Mouse (Mus musculus) adrenal gland, postnatal 36 days (tissue): Measurements from ENCODE around the gene Ccdc85c. TPM values are rescaled to one million over a fixed set of nuclear protein-coding genes. Genes with fewer than 3 reads are reported as not detected.

ENCODE experiments used
- DNase-seq, 2 experiments: peaks; one replicate each; pipeline ENCODE4 v3.0.0; 2021; ENCODE audit warnings: mixed read lengths in 1 of 2
- long read RNA-seq, 2 experiments: library from polyadenylated mRNA; stranded (forward); transcript quantifications; one replicate each; pipeline ENCODE4 v2.0.0; 2021; ENCODE audit warnings: borderline sequencing depth in 2 of 2
- total RNA-seq, 2 experiments: library from RNA; stranded (reverse); gene quantifications; 2 replicates each; pipeline ENCODE4 v1.2.3; 2021

The Ccdc85c gene
- total RNA-seq: 10 to 100 TPM; 21.6 to 28.8 TPM
- long read RNA-seq, experiment 1, full-length matches to known transcripts: 1 of 5 reads
- long read RNA-seq, experiment 1, partial matches to known transcripts: 0 of 5 reads
- long read RNA-seq, experiment 1, other reads (novel, unspliced or antisense): 4 of 5 reads
- long read RNA-seq, experiment 2, full-length matches to known transcripts: 3 of 3 reads
- long read RNA-seq, experiment 2, partial matches to known transcripts: 0 of 3 reads
- long read RNA-seq, experiment 2, other reads (novel, unspliced or antisense): 0 of 3 reads

DNA sequence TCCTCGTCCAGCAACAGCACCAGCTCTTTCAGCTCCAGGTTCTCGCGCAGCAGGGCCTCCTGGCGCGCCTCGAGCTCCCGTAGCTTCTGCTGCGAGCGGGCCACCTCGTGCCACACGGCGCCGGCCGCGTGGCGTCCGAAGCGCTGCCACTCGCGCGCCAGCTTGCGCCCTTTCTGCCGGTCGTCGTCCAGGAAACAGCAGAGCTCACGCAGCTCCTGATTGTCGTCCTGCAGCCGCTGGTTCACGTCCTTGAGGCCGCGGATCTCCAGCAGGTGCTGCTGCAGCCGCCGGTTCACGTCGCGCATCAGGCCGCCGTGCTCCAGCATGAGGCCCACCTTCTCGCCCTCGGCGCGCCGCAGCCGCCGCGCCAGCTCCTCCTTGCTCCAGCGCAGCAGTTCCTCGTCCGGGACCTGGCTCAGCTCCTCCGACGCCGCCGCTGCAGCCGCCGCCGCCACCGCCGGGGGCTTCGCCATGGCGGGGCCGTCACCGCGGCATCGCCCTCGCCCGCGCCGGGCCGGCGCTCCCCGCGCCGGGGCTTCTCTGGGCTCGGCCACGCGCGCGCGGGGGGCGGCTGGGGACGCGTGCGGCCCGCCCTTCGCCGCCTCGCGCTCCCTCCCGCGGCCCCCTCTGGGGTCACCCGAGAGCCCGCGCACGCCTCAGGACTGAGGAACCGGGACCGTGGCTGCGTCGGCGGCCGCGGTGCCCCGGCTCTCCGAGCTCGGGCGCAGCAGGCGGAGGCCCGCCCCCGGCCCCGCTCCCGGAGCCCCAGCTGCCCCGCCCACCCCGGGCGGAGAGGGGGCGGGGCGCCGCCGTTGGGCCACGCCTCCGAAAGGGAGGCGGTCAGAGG lies at the start of gene Ccdc85c:
Gene Ccdc85c, minus strand, starts transcription at position 765 of the 847 bp plus-strand sequence.
- DNase-seq: peak in 1 of 2 experiments; percentile 65

DNA sequence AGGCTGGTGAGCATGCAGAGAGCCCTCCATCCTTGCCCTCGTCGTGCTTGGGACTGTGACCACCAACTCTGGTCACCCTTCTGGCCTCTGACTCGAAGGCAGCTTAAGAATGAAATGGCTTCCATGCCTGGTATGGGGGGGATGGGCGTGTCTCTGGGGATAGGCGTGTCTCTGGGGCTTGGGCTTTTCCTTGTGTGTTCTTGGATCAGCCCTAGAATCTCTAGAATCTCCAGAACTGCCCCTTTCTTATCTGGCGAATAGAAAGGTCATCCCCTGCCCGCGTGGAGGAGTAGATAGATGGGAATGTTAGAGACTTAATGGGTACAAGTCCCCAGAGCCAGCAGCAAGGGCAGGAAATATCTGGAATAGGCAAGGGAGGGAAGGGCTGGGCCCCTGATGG lies 44.9 kb upstream of the Ccdc85c start:
- no peak for DNase-seq

DNA sequence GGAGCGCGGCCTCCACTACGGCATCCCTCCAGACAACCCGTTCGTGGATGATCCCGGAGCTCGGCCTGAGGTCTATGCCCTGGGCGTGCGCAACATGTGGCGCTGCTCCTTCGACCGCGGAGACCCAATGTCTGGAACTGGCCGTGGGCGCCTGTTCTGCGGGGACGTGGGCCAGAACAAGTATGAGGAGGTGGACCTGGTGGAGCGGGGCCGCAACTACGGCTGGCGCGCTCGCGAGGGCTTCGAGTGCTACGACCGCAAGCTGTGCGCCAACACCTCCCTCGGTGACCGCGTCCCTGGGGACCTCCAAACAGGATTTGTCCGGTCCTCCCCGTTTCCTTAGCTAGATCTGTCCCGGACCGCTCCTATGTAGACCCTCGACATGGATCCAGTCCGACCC lies 43.3 kb upstream of the Ccdc85c start:
- DNase-seq: no peak

DNA sequence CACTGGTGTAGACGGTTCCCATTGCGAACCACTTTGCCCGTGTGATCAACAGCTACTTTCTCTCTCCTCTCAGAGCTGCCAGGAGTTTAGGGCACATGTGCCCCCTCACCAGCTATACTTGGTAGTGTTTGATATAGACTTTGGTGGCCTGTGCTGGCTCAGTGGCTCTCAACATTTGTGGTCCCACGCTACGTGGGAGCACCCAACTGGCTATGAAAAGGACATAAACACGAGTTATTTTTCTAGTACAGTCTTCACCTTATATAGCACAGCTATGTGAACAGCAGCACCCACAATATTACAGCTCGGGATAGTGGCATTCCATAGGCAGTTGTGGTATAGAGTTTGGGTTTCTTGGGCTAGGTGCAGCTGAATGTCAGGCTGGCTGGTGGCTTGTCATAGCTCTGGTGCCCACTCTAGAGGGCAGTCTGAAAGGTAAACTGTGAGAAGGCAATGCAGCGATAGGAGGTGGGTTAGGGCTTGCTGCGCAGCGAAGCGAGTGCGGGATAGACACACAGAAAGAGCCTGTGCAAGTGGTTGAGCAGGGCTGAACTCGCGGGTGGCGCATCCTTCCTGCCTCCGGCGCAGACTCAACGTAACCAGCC lies 42.7 kb upstream of the Ccdc85c start:
- no peak for DNase-seq

DNA sequence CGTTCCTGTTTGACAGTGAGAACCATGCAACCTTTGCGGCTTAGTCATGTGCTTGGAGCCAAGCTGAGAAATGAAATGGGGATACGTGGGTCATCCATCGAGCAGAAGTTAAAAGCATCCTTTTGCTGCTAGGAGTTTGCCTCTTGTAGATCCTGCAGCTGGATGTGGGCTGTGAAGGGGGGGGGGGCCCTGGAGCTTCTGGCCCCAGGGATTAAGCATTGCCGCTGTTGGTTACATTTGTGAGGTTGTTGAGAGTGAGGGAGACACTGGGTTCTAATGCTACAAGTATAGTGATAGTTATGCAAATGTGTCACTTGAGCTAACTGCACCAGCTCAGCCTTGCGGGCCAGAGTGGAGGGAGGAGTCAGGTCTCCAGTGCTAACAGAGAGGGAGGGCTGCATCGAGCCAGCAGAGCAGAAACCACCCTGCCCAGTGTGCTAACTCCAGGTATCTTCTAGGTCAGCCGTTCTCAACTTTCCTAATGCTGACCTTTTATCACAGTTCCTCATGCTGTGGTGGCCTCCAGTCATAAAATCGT lies 42.0 kb upstream of the Ccdc85c start:
- DNase-seq: no peak

DNA sequence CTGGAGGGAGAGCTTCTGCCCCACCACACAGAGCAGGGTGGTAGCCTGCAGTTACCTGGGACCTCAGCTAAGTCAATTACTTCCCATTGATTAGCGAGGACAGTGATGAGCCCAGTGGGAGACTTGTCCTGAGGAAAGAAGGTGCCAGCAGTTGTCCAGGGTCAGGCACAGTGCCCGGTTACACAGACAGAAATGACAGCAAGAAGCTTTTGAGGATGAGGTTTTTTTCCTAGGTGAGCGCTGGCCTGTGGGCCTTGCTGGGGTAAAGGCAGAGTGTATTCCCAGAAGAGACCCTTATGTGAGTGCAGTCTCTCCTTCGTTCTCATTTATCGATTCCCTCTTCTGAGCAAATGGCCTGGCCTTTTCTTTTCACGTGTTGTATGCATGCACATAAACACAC lies 41.4 kb upstream of the Ccdc85c start:
- DNase-seq: no peak

DNA sequence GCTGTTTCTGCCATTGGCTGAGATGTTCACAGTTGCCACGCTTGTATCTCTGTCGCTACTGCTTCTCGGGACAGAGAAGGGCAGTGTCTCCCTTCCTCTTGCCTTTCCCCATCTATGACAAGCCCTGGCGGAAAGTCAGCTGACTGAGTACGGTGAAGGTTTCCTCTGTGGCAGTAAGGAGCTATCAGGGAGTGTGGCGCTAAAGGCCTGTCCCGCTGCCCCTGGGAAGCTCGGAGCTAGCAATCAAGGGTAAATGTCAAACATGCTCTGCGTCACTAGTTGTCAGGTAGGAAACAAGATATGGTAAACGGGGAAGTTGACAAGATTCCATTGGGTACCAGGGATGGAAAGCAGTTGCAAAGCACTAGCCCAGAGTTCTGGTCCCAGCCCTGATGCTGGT lies 40.6 kb upstream of the Ccdc85c start:
- no peak for DNase-seq

DNA sequence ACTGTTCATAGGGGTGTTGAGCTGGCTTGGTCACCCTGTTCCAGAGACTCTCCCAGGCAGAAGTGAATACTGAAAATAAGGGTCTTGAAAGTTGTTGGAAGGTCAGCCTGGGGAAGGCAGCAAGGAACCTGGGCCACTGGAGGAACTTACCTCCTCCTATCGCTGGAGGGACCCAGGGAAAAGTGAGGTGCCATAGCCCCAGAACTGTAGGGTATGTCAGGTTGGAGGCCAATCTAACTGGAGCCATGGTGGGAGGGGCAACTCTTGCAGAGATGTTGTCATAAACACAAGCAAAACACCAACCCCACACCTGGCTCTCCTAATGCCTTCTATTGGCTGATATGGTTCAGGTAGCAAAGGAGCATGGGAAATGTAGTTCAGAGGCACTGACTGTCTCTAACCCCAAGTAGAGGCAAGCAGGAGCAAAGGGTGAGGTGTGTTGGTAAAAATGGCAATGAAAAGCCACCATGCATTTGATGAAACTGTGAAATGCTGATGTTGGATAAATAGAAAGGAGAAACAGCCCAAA lies 38.1 kb upstream of the Ccdc85c start:
- no peak for DNase-seq

DNA sequence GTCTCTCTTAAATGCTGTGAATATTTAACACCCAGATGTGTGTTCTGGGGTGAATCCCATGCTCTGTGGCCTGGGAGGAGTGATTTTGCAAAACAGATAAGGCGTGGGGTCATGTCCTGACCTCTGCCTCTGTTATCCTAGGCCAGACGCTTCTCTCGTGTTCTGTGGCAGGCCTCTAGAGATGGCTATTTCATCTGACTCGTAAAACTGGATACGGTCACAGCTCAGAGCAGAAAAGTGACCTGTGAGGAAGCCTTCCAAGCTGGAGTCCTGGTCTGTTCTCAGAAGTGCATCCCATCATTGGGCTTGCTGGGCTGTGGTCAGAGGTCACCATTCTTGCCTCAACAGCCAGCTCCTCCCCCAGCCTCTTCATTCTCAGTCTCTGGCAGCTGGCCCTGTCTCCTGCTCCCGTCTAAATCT lies 37.2 kb upstream of the Ccdc85c start:
- peak; percentile 17 to 32 for DNase-seq

DNA sequence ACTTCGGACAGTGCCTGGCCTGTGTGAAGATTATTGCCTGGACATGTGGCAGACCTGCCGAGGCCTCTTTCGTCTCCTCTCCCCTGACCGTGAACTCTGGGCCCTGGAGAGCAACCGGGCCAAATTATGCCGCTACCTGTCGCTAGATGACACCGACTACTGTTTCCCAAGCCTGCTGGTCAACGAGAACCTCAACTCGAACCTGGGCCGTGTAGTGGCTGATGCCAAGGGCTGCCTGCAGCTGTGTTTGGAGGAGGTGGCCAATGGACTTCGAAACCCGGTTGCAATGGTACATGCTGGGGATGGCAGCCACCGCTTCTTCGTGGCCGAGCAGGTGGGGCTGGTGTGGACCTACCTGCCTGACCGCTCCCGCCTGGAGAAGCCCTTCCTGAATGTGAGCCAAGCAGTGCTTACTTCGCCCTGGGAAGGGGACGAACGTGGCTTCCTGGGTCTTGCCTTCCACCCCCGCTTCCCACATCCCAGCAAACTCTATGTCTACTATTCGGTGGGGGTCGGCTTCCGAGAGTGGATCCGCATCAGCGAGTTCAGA lies 36.6 kb upstream of the Ccdc85c start:
- no peak for DNase-seq

DNA sequence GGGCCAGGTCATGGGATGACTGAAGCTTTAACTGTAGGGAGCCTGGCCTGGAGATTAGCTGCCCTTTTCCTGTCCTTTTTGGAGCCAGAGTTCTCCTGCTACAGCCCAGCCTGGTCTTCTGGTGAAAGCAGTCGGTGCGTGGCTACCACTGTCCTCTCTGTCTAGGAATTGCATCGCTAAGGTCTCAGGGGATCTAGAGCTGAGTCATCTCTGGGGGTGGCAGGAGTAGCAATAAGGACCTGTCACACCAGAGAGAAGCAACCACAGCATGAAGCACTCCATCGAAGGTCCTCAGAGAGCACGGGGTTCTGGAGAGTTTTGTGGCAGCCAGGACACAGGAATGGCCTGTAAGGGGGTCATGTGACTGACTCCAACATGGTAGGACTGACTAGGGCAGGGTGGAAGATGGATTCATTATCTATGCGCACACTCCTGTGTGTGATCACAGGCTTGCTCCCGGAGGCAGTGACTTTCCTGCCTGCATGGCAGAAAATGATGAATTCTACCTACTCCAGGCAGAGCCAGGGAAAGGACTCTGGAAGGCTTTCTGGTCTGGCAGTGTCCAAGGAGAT lies 35.3 kb upstream of the Ccdc85c start:
- DNase-seq: no peak

DNA sequence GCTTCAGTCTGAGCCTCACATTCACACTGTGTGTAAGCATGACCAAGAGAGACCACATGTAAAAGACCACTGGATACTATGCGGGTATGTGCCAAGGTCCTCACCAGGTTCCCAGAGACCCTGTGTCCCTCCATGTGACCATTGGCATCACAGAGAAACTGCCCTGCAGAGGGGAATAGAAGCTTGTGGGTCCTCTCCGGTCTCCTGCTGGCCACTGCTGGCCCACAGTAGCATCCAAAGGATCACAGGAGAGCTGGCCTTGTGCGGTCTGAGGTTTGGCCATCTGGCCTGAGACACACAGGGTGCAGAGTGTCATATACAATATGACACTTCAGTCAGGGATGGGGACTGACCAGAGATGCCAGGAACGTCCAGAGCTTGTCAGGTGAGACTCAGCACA lies 34.8 kb upstream of the Ccdc85c start:
- DNase-seq: no peak

DNA sequence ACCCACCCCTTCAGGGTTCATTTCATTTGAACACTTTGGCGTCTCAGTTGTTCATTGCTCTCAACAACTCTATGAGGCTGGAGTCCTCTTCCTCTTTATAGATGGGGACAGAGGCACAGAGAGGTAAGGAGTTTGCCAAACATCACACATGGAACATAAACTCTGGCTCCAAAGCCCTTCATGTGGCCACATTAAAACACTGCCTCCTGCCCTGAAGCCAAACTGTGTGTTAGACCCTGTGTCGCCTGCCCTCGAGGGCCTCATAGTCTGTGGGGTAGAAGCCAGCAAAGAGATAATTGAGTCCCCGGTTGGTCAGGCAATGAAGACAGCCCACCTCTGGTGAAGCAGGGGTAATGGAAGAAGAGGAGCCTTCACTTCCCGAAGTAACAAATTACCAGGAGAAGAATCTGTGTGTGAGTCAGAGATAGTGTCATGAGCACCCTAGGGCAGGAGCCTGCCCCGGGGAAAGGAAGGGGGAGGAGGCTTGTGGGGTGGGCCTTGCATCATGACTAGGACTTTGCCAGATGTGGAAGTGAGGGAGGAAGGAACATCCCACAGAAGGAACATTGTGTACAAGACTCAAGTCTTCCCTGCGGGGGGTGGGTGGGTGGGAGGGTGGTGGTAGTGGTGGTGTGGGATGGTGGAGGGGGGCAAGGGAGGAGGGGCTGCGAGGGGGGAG lies 34.0 kb upstream of the Ccdc85c start:
- peak; percentile 59 to 68 for DNase-seq

DNA sequence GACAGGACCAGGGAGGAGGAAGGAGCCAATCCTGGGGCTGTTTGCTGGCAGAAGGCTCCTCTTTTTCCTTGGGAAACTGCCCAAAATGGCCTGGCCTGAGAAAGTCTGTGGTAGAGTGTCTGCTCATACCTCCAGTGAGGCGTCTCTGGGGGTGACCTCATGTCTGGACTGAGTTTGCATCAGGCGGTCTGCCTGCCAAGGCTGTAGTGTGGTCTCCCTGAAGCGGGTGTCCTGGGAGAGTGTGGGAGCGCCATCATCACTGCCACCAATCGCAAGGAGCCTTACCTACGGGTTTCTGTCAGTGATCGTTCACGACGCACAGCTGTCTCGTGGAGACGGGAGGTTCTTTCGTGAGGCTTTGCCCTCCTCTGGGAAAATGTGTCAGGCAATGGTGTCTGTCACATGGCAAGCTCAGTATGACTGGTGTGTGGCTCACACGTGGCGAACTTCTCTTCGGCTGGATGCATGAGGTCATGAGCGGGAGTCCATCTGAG lies 33.2 kb upstream of the Ccdc85c start:
- no peak for DNase-seq

DNA sequence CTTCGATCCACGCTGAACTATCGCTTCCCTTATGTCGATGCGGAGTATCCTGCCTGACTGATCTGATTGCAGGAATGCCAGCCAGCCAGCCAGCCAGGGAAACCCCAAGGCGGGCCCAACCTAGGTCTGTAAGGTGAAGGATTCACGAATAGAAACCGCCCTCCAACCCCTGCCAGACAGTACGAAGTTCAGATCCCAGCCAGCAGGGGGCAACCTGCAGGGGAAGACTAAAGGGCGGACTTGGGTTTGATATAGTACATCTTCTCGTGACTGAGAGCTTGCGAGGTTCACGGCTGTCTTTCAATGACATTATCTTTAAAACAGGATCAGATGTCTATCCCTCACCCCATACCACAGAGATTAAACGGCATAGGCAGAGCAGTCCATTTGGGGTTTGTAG lies 32.3 kb upstream of the Ccdc85c start:
- peak; percentile 62 to 75 for DNase-seq

DNA sequence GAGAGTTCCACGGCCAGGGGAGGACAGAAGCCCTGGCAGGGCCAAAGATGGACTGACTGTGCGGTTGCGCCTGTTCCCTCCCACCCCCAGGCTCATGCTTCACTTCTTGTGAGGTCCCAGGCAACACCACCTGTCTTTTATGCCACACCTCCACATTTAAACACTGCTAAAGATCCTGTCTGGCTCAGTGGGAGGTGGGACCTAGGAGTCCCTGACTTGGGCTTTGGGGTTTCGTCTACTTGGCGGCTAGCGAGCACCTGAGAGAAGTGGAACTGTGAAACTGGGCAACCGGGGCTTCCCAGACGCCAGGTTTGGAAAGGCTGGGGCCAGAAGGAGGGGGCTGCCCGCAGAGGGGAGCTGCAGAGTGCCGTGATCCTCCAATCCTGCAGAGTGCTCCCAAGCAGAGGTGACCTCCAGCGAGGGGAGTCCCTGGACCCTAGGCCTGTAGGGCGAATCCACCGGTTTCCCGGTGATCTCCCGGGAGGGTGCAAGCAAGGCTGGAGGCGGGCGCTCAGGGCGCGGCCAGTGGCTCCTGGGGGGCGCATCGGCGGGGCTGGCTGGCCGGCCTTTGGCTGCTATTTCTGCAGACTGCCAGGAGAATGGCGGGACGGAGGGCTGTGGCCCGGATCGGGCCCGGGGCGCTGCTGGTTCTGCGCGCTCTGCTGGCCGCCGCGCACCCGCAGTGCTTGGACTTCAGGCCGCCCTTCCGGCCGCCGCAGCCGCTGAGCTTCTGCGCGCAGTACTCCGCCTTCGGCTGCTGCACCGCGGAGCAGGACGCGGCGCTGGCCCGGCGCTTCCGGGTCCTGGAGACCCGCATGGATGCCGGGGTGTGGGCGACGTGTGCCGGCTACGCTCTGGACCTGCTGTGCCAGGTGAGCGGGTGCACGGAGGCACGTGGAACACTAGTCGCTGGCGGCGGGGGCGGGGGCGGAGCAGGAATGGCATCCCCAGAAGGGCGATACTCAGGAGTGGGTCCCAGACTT lies 30.9 kb upstream of the Ccdc85c start, which contains the start of gene Hhipl1:
Gene Hhipl1, plus strand, starts transcription at position 459 of the 983 bp plus-strand sequence.
- peak; percentile 57 to 70 for DNase-seq

DNA sequence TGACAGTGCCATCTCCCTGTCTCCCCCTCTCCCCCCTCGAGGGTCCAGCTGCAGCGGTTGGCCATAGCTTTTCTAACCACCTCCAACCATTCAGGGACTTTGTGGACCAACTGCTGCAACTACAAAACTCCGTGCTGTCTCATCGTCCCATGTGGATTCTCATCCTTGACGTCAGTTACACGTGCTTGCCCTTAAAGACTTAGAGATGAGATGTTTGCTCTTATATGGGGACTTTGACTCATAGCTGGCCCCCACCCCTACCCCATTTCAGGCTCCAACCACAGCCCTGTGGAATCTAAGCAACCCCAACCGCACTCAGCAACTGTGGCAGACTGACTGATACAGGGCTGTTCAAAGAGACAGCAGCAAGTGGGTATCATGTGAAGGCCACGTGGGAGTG lies 29.9 kb upstream of the Ccdc85c start:
- no peak for DNase-seq

DNA sequence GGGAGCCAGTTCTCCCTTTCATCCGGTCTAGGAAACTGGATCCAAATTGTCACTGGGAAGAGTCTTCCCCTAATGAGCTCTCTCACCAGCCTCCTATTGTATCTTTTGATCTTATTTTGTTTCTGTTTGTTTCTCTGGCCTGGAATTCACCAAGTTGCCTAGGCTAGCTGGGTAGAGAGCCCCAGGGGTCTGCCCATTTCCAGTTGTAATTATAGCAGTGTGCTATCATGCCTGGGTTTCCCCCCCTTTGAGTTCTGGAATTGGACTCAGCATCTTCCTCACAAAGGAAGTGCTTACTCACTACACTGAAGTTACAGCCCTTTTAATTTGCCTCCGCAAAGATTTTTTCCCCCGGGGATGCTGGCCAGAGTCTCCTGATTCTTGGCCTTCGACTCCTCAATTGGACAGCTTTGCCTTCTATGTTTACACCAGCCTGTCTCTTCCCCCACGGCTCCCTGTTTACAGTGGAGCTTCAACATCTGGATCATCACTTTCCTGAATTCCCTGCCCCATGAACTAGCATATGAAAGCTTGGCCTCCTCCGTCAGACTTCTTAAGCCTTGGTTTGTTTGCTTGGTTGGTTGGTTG lies 28.6 kb upstream of the Ccdc85c start:
- DNase-seq: no peak

DNA sequence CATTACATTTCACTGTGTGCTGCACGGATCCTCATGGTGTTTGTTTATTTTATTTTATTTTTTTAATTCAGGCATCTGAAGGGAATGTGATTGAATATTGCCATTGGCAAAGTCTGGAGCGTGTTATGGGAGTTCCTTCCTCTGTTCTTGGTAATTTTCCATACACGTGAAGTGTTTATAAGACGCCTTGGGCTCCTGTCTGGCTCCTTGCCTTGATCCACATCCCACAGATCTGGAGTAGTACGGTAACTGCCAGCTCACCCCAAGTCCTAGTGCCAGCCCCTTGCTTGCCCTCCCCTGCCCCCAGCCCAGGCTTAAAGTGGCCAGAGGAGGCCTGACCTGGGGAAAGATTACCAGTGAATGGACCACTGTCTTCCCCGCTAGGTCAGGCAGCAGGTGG lies 25.8 kb upstream of the Ccdc85c start:
- DNase-seq: no peak
